Mouse (Mus musculus) liver, embryonic 11.5 days (tissue): ENCODE data around the gene Ttbk1. TPM values are rescaled to one million over a fixed set of nuclear protein-coding genes. Genes with fewer than 3 reads are reported as not detected.
"Not testable (repeated sequence)": the region's sequence is repeated elsewhere in the genome, so short reads cannot be mapped to it uniquely, and the experiment has no call there.

ENCODE experiments used
- ATAC-seq: fragments of 200-750 bp; cut with Nextera tagmentation; replicated peaks from 2 replicates; pipeline ENCODE4 v1.8.0; 2017; ENCODE audit warnings: moderate number of reproducible peaks, mild to moderate bottlenecking, moderate TSS enrichment, moderate library complexity; ENCODE audit not compliant: low FRiP score
- DNase-seq: peaks from one replicate; pipeline ENCODE4 v3.0.0-alpha.2; 2017; ENCODE audit warnings: low spot score
- H3K27ac ChIP-seq: fragments of 300-500 bp; sonication (generic); 2 replicates; pipeline ENCODE4 v1.5.1; 2014; ENCODE audit warnings: mild to moderate bottlenecking, low read depth, low read length, control low read depth
- H3K27me3 ChIP-seq: fragments of 300-500 bp; sonication (generic); replicated peaks from 2 replicates; pipeline ENCODE4 v1.6.1; 2014; ENCODE audit warnings: low read length, mixed read lengths; ENCODE audit not compliant: control insufficient read depth, insufficient read depth
- H3K36me3 ChIP-seq: fragments of 300-500 bp; sonication (generic); 2 replicates; pipeline ENCODE4 v1.6.1; 2014; ENCODE audit warnings: mild to moderate bottlenecking, low read length, moderate library complexity, mixed read lengths; ENCODE audit not compliant: control insufficient read depth, insufficient read depth
- H3K4me1 ChIP-seq: fragments of 300-500 bp; sonication (generic); replicated peaks from 2 replicates; pipeline ENCODE4 v1.6.1; 2014; ENCODE audit warnings: low read length, mixed read lengths; ENCODE audit not compliant: control insufficient read depth, insufficient read depth
- H3K4me2 ChIP-seq: fragments of 300-500 bp; sonication (generic); 2 replicates; pipeline ENCODE4 v1.6.1; 2014; ENCODE audit warnings: mild to moderate bottlenecking, control low read depth, moderate library complexity
- H3K4me3 ChIP-seq: fragments of 300-500 bp; sonication (generic); 2 replicates; pipeline ENCODE4 v1.5.1; 2014; ENCODE audit warnings: low read depth, low read length, control low read depth
- H3K9ac ChIP-seq: fragments of 300-500 bp; sonication (generic); 2 replicates; pipeline ENCODE4 v1.6.1; 2014; ENCODE audit warnings: low read depth, low read length, control low read depth
- H3K9me3 ChIP-seq: fragments of 300-500 bp; sonication (generic); 2 replicates; pipeline ENCODE4 v1.6.1; 2016; ENCODE audit warnings: low read length, inconsistent platforms, mixed read lengths; ENCODE audit not compliant: control insufficient read depth
- WGBS: fragments of 180-500 bp; shearing (Covaris S2); extraction: QIAGEN DNeasy Blood & Tissue Kit; methylation state at CpG from one replicate; pipeline ENCODE4 v1.1.7; 2014; 5-methylcytosine and 5-hydroxymethylcytosine counted together
- polyA plus RNA-seq: library from polyadenylated mRNA; unstranded; fragments of >200 nt; fragmentation: Nextera tagmentation; extraction: Ambion mirVana; gene quantifications from 2 replicates; pipeline ENCODE4 v1.2.1, GENCODE M21; 2014

Ttbk1 gene
- polyA plus RNA-seq, 1 experiment from 2014 or later: 0.07 TPM

GRCm38 (mm10) chr17:46511059-46511710, 23.7 kb upstream of the Ttbk1 start:
- Histone ChIP-seq H3K4me1 (no peaks in the 10 kb centered on the region), H3K4me2 (no peak overlapping the region), H3K36me3 (no peaks in the 10 kb centered on the region), H3K27ac (no peak overlapping the region), H3K9ac (no peak overlapping the region), H3K4me3 (no peak overlapping the region), H3K9me3 (no peaks in the 10 kb centered on the region), H3K27me3 (no peaks in the 10 kb centered on the region)
- ATAC-seq (0 out of 2 replicates have a peak, but pooled peaks have one; percentile 5), DNase-seq (no peak)
- 58% methylated on average over 11 of the region's 11 CpGs for WGBS

DNA sequence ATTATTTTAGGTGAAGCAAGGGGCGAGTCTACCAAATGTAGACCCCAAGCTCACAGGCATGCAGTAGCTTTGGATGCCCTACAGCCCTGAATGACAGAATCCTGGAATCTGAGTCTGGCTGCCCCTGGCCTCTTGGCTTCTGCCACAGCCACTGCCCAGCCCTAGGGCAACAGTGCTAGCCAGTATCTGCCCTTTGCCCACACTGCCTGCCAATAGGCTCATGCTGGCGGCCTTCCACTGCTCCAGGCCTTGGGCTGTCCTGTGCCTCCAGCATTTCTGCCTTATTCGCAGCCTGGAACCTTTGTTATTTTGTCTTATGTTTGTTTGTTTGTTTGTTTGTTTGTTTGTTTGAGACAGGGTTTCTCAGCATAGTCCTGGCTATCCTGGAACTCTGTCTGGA, 18.1 kb upstream of the Ttbk1 start:
- Histone ChIP-seq H3K4me3 (no peak overlapping the region), H3K27ac (no peak overlapping the region), H3K4me2 (no peak overlapping the region), H3K9me3 (no peaks in the 10 kb centered on the region), H3K27me3 (no peaks in the 10 kb centered on the region), H3K4me1 (no peaks in the 10 kb centered on the region), H3K9ac (no peak overlapping the region), H3K36me3 (no peaks in the 10 kb centered on the region)
- no peak for ATAC-seq
- WGBS: 80% methylated on average over 3 of the region's 3 CpGs
- no peak for DNase-seq

GRCm38 (mm10) chr17:46503847-46504638, 16.6 kb upstream of the Ttbk1 start:
- Histone ChIP-seq H3K27ac (no peak overlapping the region), H3K9me3 (no peaks in the 10 kb centered on the region), H3K27me3 (no peaks in the 10 kb centered on the region), H3K36me3 (no peaks in the 10 kb centered on the region), H3K4me3 (no peak overlapping the region), H3K4me1 (no peaks in the 10 kb centered on the region), H3K4me2 (no peak overlapping the region), H3K9ac (no peak overlapping the region)
- ATAC-seq (no peak), DNase-seq (no peak)
- WGBS: 77% methylated on average over 14 of the region's 14 CpGs

DNA sequence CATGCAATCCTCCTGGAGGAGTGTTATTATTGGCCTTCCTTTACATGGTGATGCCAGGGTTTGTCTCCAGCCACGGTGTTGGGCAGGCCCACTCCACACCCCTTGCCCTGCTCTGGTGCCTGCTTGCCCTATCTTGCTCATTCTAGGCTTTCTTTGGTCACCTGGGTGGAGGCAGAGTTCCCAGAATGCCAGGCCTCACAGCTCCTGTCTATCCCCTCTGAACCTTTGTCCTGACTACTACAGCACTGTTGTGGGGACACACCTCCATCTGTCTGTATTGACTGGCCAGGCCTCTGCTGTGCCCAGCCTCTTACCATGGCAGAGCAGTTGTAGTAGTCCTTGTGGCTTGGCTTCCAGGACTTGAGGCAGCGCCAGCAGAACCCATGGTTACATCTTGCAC, 15.3 kb upstream of the Ttbk1 start:
- Histone ChIP-seq H3K36me3 (peaks cover 3% of the 10 kb centered on the region; the same call in 1 of the 2 replicates), H3K27me3 (no peaks in the 10 kb centered on the region), H3K4me2 (no peak overlapping the region), H3K4me3 (no peak overlapping the region), H3K27ac (no peak overlapping the region), H3K9ac (no peak overlapping the region), H3K4me1 (no peaks in the 10 kb centered on the region; the same call in 1 of the 2 replicates), H3K9me3 (no peaks in the 10 kb centered on the region)
- ATAC-seq (no peak), DNase-seq (no peak)
- WGBS: 79% methylated on average over 2 of the region's 2 CpGs

GRCm38 (mm10) chr17:46497956-46498355, 10.5 kb upstream of the Ttbk1 start:
- Histone ChIP-seq H3K4me3 (no peak overlapping the region), H3K9ac (no peak overlapping the region), H3K27ac (no peak overlapping the region), H3K4me2 (peak overlapping the region; percentile 93), H3K36me3 (peaks cover 3% of the 10 kb centered on the region; the same call in 1 of the 2 replicates), H3K4me1 (no peaks in the 10 kb centered on the region; the same call in 1 of the 2 replicates), H3K9me3 (no peaks in the 10 kb centered on the region), H3K27me3 (peaks cover 11% of the 10 kb centered on the region)
- DNase-seq (no peak), ATAC-seq (no peak)
- 79% methylated on average over 8 of the region's 8 CpGs for WGBS

DNA sequence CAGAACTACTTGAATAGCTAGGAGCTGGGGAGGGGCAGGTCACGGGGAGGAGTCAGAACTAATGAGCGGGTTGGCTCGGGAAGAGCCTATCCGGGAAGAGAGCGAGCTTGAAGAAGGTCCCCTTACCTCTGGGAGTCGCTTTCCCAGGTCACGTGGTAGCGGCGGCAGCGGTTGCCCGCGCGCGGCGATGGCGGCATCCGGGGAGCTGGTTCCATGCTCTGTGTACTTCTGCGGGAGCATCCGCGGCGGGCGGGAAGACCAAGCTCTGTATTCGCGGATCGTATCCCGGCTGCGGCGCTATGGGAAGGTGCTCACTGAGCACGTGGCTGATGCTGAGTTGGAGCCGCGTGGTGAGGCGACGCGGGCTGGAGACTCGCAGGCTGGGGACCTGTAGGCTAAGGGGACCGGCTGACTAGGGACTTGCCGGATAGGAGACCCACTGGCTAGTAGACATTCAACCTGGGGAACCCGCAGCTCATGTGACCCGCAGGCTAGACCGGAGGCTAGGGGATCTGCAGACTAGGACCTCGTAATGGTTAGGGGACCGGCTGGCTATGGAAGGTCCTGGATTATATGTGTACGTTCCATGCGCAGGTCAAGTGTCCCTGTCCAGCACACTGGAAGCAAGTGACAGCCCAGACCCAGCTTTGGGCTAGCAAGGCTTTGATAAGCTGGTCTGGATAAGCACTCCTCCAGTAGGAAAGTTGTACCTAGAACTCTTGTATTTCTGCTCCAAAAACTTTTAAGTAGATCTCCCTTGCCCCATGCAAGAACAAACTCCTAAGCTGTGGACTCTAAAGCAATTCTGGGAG, 9.4 kb upstream of the Ttbk1 start, which contains the start of gene Dnph1:
Gene Dnph1, plus strand, starts transcription at position 89 of the 812 bp plus-strand sequence.
- H3K9me3 ChIP-seq: no peaks in the 10 kb centered on the region
- ATAC-seq (peak; percentile 95), DNase-seq (peak; percentile 89)
- H3K36me3 ChIP-seq: peaks cover 3% of the 10 kb centered on the region; the same call in 1 of the 2 replicates
- H3K4me1 ChIP-seq: no peaks in the 10 kb centered on the region; the same call in 1 of the 2 replicates
- peak within 1 kb of the TSS; percentile 3; the same call in 1 of the 2 replicates for H3K27ac ChIP-seq
- WGBS: under 1% methylated on average over 44 of the region's 44 CpGs
- H3K4me2 ChIP-seq: peak within 1 kb of the TSS; percentile 93
- peak within 1 kb of the TSS; percentile 90 for H3K9ac ChIP-seq
- peaks cover 11% of the 10 kb centered on the region for H3K27me3 ChIP-seq
- H3K4me3 ChIP-seq: peak within 1 kb of the TSS; percentile 74

GRCm38 (mm10) chr17:46496081-46496480, 8.6 kb upstream of the Ttbk1 start:
- H3K4me3 ChIP-seq, ATAC-seq, DNase-seq, H3K4me2 ChIP-seq, H3K9ac ChIP-seq, H3K9me3 ChIP-seq, H3K36me3 ChIP-seq, H3K4me1 ChIP-seq, H3K27ac ChIP-seq: not testable (repeated sequence)
- H3K27me3 ChIP-seq: peaks cover 11% of the 10 kb centered on the region

DNA sequence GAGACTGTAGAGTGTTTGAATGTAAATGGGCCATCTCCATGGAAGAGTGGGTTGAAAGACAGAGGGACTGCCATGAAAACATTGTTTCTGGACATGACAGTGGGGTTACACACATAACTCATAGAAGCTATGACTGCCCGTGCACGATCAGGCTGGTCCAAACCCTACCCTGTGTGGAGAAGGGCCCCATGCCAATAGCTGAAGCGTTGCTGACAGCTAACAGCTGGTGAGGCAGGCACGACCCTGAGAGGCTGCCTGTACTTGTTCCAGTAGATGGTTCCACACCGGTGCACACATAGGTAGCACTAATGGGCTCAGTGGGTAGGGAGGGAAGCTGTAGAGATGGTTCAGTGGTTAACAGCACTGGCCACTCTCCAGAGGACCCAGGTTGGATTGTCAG, 8.0 kb upstream of the Ttbk1 start:
- peaks cover 11% of the 10 kb centered on the region for H3K27me3 ChIP-seq
- DNase-seq (no peak), ATAC-seq (no peak)
- H3K27ac ChIP-seq: no peak overlapping the region
- H3K36me3 ChIP-seq: peaks cover 3% of the 10 kb centered on the region; the same call in 1 of the 2 replicates
- H3K9ac ChIP-seq: no peak overlapping the region
- WGBS: 82% methylated on average over 5 of the region's 5 CpGs
- no peak overlapping the region for H3K4me3 ChIP-seq
- no peaks in the 10 kb centered on the region; the same call in 1 of the 2 replicates for H3K4me1 ChIP-seq
- H3K9me3 ChIP-seq: no peaks in the 10 kb centered on the region
- no peak overlapping the region for H3K4me2 ChIP-seq
